Mouse (Mus musculus) forebrain, embryonic 16.5 days (tissue): ENCODE data around the gene 1700020A23Rik. TPM values are rescaled to one million over a fixed set of nuclear protein-coding genes. Genes with fewer than 3 reads are reported as not detected.
A peak's percentile ranks its signal among the peaks of the same experiment; 100 is the strongest.

Experiments used
- ATAC-seq: fragments of 200-750 bp; cut with Nextera tagmentation; 2 replicates; pipeline ENCODE4 v1.8.0; 2017; ENCODE audit warnings: mild to moderate bottlenecking, moderate library complexity
- H3K27ac ChIP-seq: fragments of 300-500 bp; sonication (generic); 2 replicates; pipeline ENCODE4 v1.5.1; 2014; ENCODE audit warnings: low read length, control low read depth
- H3K27me3 ChIP-seq: fragments of 300-500 bp; sonication (generic); replicated peaks from 2 replicates; pipeline ENCODE4 v1.6.1; 2014; ENCODE audit warnings: low read length; ENCODE audit not compliant: control insufficient read depth, insufficient read depth
- H3K36me3 ChIP-seq: fragments of 300-500 bp; sonication (generic); 2 replicates; pipeline ENCODE4 v1.6.1; 2014; ENCODE audit not compliant: control insufficient read depth, insufficient read depth
- H3K4me1 ChIP-seq: fragments of 300-500 bp; sonication (generic); replicated peaks from 2 replicates; pipeline ENCODE4 v1.6.1; 2014; ENCODE audit warnings: low read length; ENCODE audit not compliant: control insufficient read depth, insufficient read depth
- H3K4me2 ChIP-seq: fragments of 300-500 bp; sonication (generic); 2 replicates; pipeline ENCODE4 v1.6.1; 2014; ENCODE audit warnings: mild to moderate bottlenecking, low read length, control low read depth
- H3K4me3 ChIP-seq: fragments of 300-500 bp; sonication (generic); replicated peaks from 2 replicates; pipeline ENCODE4 v1.5.1; 2014; ENCODE audit warnings: mild to moderate bottlenecking, low read length, control low read depth
- H3K9ac ChIP-seq: fragments of 300-500 bp; sonication (generic); replicated peaks from 2 replicates; pipeline ENCODE4 v1.6.1; 2014; ENCODE audit warnings: low read depth, low read length, control low read depth
- H3K9me3 ChIP-seq: fragments of 300-500 bp; sonication (generic); 2 replicates; pipeline ENCODE4 v1.6.1; 2016; ENCODE audit warnings: low read length; ENCODE audit not compliant: control insufficient read depth
- WGBS: fragments of 180-500 bp; shearing (Covaris S2); extraction: QIAGEN DNeasy Blood & Tissue Kit; methylation state at CpG from one replicate; pipeline ENCODE4 v1.1.7; 2014; 5-methylcytosine and 5-hydroxymethylcytosine counted together
- polyA plus RNA-seq: library from polyadenylated mRNA; unstranded; fragments of >200 nt; fragmentation: Nextera tagmentation; extraction: Ambion mirVana; gene quantifications from 2 replicates; pipeline ENCODE4 v1.2.1, GENCODE M21; 2015

The 1700020A23Rik gene
- polyA plus RNA-seq, 1 experiment from 2014 or later = 0.73 TPM

DNA sequence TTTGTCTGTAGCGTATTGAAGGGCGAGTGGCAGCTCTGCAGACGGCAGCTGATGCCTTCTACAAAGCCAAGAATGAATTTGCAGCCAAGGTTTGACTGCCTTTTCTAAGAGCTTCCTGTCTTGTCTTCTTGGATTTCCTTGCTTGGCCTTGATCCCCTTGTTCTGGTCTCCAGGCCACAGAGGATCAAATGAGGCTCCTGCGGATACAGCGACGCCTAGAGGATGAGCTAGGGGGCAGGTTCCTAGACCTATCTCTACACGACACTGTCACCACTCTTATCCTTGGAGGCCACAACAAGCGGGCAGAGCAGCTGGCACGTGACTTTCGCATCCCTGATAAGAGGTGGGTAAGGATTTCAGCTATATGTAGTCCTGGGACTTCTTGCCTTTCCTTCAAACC lies 37.1 kb downstream of the 1700020A23Rik start:
- 88% methylated on average over 10 of the region's 10 CpGs for WGBS
- H3K27me3 ChIP-seq = no peaks in the 10 kb centered on the region
- no peak overlapping the region for H3K4me3 ChIP-seq
- H3K9me3 ChIP-seq = no peaks in the 10 kb centered on the region
- no peak overlapping the region for H3K27ac ChIP-seq
- peaks cover 29% of the 10 kb centered on the region for H3K36me3 ChIP-seq
- no peaks in the 10 kb centered on the region for H3K4me1 ChIP-seq
- no peak for ATAC-seq
- no peak overlapping the region for H3K4me2 ChIP-seq
- H3K9ac ChIP-seq = no peak overlapping the region

DNA sequence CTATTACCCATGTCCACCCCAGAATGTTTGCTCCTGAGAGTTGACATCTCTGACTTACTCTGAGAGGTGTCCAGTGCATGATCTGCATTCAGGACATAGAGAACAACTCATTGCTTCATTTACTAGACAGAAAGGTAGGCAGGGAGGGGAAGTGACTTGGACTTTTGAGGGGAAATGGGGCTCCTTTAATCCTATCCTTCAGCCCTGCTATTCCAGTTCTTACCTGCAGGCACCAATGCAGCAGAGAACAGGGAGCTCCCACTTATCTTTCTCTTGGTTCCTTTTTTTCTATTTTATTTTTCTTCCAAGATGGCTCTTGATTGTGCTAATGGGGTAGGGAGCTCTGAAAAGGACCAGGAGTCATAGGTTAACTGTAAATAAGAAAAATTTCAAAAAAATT lies 43.4 kb downstream of the 1700020A23Rik start:
- H3K9ac ChIP-seq = no peak overlapping the region
- no peak overlapping the region for H3K4me2 ChIP-seq
- H3K27me3 ChIP-seq = no peaks in the 10 kb centered on the region
- H3K4me1 ChIP-seq = peaks cover 27% of the 10 kb centered on the region
- H3K36me3 ChIP-seq = peaks cover 4% of the 10 kb centered on the region; the same call in 1 of the 2 replicates
- no peak for ATAC-seq
- H3K27ac ChIP-seq = no peak overlapping the region
- no peak overlapping the region for H3K4me3 ChIP-seq
- H3K9me3 ChIP-seq = no peaks in the 10 kb centered on the region

DNA sequence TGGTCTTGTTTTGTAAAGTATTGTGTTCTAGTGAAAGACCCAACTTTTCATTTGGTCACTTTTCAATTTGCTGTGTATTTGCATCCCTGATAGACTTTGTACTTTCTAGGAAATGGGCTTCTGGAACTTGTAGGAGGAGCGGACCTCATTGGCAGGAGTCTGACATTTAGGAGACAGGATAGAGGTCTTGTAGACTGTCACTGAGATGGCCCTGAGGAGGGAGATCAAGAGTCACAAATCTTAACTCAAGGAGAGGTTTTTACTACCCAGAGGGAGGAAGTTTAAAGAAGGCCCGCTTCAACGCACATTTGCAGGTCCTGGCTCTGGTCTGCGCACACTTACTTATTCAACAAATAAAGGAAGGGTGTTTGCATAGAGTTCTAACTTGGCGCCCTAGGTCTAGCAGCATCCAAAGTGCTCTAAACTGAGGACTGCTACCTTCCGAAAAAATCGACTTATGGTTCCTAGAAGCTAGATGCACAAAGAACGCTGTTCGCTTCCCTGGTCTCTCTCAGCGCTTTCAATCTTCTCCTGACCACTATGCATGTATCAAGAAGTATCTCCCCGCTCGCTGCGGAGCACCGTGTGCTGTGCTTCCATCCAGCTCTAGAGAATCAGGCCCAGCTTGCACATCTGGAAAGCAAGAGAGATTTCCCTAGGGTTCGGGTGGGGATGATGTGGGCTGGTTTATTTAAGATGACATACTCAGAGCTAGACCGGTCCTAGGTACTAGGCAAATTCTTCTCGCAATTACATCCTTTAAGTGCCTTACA lies 44.1 kb downstream of the 1700020A23Rik start:
- Histone ChIP-seq H3K4me1 (peaks cover 30% of the 10 kb centered on the region), H3K36me3 (no peaks in the 10 kb centered on the region), H3K9ac (peak overlapping the region; percentile 94), H3K27ac (no peak overlapping the region), H3K4me3 (peak overlapping the region; percentile 62), H3K9me3 (no peaks in the 10 kb centered on the region), H3K4me2 (peak overlapping the region; percentile 89), H3K27me3 (no peaks in the 10 kb centered on the region)
- ATAC-seq = no peak
- WGBS = 9% methylated on average over 17 of the region's 17 CpGs

DNA sequence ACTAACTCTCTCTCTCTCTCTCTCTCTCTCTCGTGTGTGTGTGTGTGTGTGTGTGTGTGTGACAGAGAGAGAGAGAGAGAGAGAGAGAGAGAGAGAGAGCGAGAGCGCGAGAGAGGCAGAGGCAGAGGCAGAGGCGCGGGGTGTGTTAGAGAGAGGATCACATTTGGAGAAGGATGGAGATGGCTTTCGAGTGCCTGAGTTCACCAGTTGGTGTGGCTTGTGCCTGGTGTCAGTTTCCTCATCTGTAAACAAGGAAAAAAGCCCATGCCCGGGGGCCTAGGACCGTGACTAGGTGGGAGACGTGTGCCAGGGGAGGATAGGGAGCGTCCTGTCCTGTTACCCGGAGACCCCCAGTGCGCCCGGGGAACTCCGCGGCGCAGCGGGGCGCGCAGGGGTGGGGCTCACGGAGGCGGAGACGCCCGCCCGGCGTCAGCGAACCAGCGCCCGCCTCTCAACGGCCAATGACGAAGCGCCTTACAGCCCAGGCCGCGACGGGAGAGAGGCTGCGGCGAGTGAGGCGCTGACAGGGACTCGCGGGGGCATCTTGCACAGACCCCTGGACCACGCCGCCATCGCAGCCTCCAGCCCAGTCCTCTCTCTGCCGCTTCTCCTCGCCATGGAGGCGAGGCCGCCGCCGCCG lies 44.9 kb downstream of the 1700020A23Rik start, which contains the start of gene Ptpra:
Gene Ptpra, plus strand, starts transcription at position 485 of the 640 bp plus-strand sequence.
- peak within 1 kb of the TSS; percentile 62 for H3K4me3 ChIP-seq
- peaks cover 37% of the 10 kb centered on the region for H3K4me1 ChIP-seq
- H3K9ac ChIP-seq = peak within 1 kb of the TSS; percentile 94
- H3K9me3 ChIP-seq = no peaks in the 10 kb centered on the region
- H3K27ac ChIP-seq = peak within 1 kb of the TSS; percentile 87
- H3K4me2 ChIP-seq = peak within 1 kb of the TSS; percentile 89
- WGBS = under 1% methylated on average over 45 of the region's 50 CpGs
- H3K36me3 ChIP-seq = no peaks in the 10 kb centered on the region
- peak; percentile 98 for ATAC-seq
- no peaks in the 10 kb centered on the region for H3K27me3 ChIP-seq

DNA sequence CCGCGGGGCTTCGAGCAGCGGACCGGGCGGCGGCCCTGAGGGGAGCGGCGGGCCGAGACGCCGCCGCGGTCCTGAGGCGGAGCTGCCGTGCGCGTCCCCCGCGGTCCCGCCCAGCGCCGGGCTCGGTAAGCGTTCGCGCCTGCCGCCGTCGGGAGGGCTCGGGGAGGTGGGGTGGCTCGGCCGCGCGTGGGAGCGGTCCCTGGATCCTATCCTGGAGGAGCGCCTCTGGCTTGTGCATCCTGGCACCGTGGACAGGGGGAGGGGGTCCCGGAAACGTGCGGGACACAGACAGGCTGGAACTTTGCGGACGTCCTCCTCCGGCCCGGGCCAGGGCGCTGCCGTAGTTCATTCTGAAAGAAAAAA lies 45.4 kb downstream of the 1700020A23Rik start:
- Histone ChIP-seq H3K4me1 (peaks cover 42% of the 10 kb centered on the region), H3K36me3 (no peaks in the 10 kb centered on the region), H3K27ac (peak overlapping the region; percentile 87), H3K9me3 (no peaks in the 10 kb centered on the region), H3K4me2 (peak overlapping the region; percentile 89), H3K9ac (peak overlapping the region; percentile 94), H3K4me3 (peak overlapping the region; percentile 62), H3K27me3 (no peaks in the 10 kb centered on the region)
- peak; percentile 87 for ATAC-seq
- under 1% methylated on average over 43 of the region's 47 CpGs for WGBS

DNA sequence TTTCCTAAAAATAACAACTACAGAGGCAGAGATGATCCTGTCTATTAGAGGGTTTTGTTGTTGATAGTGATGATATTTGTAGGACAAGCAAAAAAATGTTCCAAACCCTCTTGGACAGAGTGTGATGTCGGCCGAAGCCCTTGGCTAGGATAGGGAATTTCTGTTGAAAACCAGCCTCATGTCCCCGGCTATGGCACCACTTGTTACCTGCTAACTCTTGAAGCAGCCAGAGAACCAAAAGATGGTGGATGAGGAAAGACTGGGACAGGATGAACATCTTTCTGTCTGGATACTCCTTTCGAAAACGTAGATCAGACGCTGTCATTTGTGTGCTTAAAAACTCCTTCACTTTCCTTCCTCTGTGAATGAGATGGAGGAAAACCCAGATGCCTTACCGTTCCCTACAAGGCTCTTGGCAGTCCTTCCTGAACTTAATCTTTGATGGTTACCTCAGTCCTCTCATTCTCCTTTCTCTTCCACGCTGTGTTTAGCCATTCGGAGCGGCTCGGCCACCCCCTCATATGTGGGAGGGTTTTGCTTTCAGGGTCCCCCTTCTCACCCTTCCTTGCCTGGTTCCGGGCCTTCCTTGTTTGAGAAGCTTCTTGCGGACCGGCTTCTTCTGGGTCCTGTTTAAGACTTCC lies 46.1 kb downstream of the 1700020A23Rik start:
- Histone ChIP-seq H3K9ac (peak overlapping the region; percentile 94), H3K27me3 (no peaks in the 10 kb centered on the region), H3K4me1 (peaks cover 42% of the 10 kb centered on the region), H3K4me3 (peak overlapping the region; percentile 62), H3K9me3 (no peaks in the 10 kb centered on the region), H3K27ac (no peak overlapping the region), H3K36me3 (no peaks in the 10 kb centered on the region), H3K4me2 (peak overlapping the region; percentile 89)
- ATAC-seq = no peak
- WGBS = 46% methylated on average over 14 of the region's 14 CpGs

DNA sequence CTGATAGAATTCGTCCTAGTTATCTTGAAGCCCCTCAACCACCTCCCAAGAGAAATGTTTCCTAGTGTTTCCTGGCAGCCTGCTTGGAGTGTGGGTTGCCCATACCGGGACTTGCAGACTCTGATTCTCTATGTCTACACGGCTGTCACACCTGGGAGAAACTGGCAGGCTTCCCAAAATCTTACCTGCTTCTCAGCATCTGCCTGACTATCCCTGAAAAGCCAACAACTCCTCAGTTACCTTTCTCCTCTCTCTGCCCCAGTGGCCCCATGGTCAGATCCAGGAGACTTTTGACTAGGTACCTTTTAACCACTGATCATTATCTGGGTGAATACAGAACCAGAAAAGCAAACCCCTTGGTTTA lies 46.6 kb downstream of the 1700020A23Rik start:
- Histone ChIP-seq H3K4me1 (peaks cover 42% of the 10 kb centered on the region), H3K27me3 (no peaks in the 10 kb centered on the region), H3K4me2 (peak overlapping the region; percentile 89), H3K9ac (peak overlapping the region; percentile 94; the same call in 1 of the 2 replicates), H3K27ac (no peak overlapping the region), H3K4me3 (peak overlapping the region; percentile 62; the same call in 1 of the 2 replicates), H3K9me3 (no peaks in the 10 kb centered on the region), H3K36me3 (no peaks in the 10 kb centered on the region)
- WGBS = 56% methylated on average over 3 of the region's 3 CpGs
- ATAC-seq = no peak

DNA sequence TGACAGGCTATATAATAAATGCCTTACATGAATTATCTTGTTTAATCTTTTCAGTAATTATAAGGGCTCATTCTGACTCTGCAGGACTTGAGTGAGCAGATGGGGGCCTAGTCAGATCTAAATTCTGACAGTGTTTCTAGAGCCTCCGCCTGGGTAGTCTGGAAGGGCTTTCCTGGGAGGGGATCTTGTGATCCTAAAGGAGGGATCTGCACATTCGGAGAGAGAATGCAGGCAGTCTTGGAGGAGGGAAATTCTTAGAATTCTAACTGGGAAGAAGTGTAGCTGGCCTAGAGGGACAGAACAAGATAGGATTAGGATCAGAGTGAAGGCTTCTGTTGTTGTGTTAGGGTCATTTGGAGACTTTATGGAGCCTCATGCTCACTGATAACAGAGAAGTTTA lies 47.2 kb downstream of the 1700020A23Rik start:
- Histone ChIP-seq H3K4me3 (no peak overlapping the region), H3K9ac (no peak overlapping the region), H3K9me3 (no peaks in the 10 kb centered on the region), H3K36me3 (no peaks in the 10 kb centered on the region), H3K4me2 (0 out of 2 replicates have a peak overlapping the region, but pooled peaks have one; percentile 89), H3K27me3 (no peaks in the 10 kb centered on the region), H3K4me1 (peaks cover 42% of the 10 kb centered on the region), H3K27ac (no peak overlapping the region)
- no peak for ATAC-seq
- WGBS = 47% methylated on average over 2 of the region's 2 CpGs

DNA sequence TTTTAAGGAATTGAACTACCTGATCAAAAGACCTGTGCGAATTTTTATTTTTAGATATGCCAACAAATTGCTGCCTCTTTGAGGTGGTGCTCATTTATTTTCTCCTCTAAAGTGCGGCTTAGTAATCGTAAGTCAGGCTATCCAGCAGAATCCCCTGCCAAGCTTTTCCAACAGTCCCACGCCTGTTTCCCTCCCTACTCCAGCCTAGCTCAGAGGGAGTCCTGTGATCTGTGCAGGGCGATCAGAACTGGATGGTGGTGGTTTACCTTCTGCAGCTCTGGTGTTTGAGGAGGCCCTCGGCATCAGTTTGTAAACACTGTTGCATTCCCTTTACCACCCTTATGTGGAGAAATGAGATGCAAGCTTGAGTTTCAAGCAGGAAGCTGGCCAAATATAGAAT lies 48.4 kb downstream of the 1700020A23Rik start:
- no peak overlapping the region for H3K27ac ChIP-seq
- 49% methylated on average over 6 of the region's 6 CpGs for WGBS
- no peak for ATAC-seq
- no peak overlapping the region for H3K4me3 ChIP-seq
- H3K27me3 ChIP-seq = no peaks in the 10 kb centered on the region
- H3K4me1 ChIP-seq = peaks cover 42% of the 10 kb centered on the region
- 0 out of 2 replicates have a peak overlapping the region, but pooled peaks have one; percentile 32 for H3K4me2 ChIP-seq
- H3K36me3 ChIP-seq = no peaks in the 10 kb centered on the region
- H3K9ac ChIP-seq = no peak overlapping the region
- H3K9me3 ChIP-seq = no peaks in the 10 kb centered on the region
